Mouse (Mus musculus) lung, adult 2 months (tissue): ENCODE results near the gene Gpr37l1. TPM values are rescaled to one million over a fixed set of nuclear protein-coding genes. Genes with fewer than 3 reads are reported as not detected.
A peak's percentile ranks its signal among the peaks of the same experiment; 100 is the strongest.
"Not testable (repeated sequence)": the region's sequence is repeated elsewhere in the genome, so short reads cannot be mapped to it uniquely, and the experiment has no call there.

Experiments
- DNase-seq: peaks from one replicate; pipeline ENCODE4 v3.0.0; 2022
- H3K4me1 ChIP-seq: fragments of 200-500 bp; 2 replicates; pipeline ENCODE4 v1.6.1; 2011; ENCODE audit warnings: low read length; ENCODE audit not compliant: control insufficient read depth, insufficient read depth
- H3K4me3 ChIP-seq: fragments of 200-500 bp; replicated peaks from 2 replicates; pipeline ENCODE3; 2011; ENCODE audit warnings: low read depth, mild to moderate bottlenecking, control low read depth, low read length; ENCODE audit errors: extremely low read depth
- CTCF ChIP-seq: fragments of 200-500 bp; IDR thresholded peaks from 2 replicates; pipeline ENCODE4 v1.5.1; 2011; ENCODE audit warnings: mild to moderate bottlenecking, low read length, control low read depth; ENCODE audit not compliant: insufficient read depth
- POLR2A ChIP-seq: fragments of 200-500 bp; IDR thresholded peaks from 2 replicates; pipeline ENCODE4 v1.6.1; 2011; ENCODE audit warnings: low read depth, mild to moderate bottlenecking, control low read depth, low read length, borderline replicate concordance; ENCODE audit errors: extremely low read depth
- WGBS: fragments of 180-500 bp; shearing (Covaris S2); methylation state at CpG from one replicate; pipeline ENCODE4 v1.1.7; 2018; 5-methylcytosine and 5-hydroxymethylcytosine counted together
- polyA plus RNA-seq: library from polyadenylated mRNA; depleted of rRNA; stranded (reverse); fragments of >200 nt; gene quantifications from 2 replicates; pipeline ENCODE4 v1.2.3, GENCODE M21; 2012

Gene Gpr37l1
- polyA plus RNA-seq, 1 experiment: 2.0 TPM

DNA sequence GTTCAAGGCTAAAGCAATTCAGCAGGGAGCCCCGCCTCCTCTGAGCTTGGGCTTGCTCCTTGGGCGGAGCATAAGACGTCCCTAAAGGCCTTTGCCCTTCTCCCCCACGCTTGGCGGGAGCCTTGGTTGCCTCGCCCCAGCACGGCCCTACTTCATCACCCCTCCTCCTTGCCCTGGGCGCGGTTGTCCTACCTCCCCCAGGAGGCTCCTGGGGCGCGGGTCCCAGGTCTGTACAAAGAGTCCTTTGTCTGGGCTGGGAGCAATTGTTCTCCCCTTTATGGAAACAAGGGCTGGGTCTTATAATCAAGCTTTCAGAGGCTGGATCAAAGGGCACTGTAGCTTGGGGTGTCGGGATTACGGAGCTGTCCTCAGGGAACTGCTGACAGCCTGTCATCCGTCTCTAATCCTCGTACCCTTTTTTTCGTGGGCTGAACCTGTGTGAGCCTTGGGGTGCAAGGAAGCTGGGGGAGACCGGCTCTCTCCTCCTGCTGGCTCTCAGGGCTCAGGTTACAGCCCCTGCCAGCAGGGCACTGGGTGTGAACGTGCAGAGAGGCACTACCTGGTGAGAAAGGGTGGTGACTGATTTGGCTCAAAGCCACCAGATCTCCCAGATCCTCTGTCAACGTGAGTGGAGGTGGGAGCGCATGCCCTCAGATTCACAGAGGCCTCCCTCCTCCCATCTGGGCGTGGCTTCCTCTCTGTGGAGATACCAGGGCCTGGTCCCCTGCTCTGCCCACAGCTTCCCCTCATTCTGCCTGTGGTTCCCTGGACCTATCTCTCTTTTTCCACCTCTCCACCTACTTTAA, 31.7 kb upstream of the Gpr37l1 start:
- Histone ChIP-seq H3K4me3 (no peak overlapping the region), H3K4me1 (no peaks in the 10 kb centered on the region)
- WGBS: 15% methylated on average over 21 of the region's 21 CpGs
- TF ChIP-seq POLR2A: no peak
- no peak for TF ChIP-seq CTCF
- DNase-seq: no peak

DNA sequence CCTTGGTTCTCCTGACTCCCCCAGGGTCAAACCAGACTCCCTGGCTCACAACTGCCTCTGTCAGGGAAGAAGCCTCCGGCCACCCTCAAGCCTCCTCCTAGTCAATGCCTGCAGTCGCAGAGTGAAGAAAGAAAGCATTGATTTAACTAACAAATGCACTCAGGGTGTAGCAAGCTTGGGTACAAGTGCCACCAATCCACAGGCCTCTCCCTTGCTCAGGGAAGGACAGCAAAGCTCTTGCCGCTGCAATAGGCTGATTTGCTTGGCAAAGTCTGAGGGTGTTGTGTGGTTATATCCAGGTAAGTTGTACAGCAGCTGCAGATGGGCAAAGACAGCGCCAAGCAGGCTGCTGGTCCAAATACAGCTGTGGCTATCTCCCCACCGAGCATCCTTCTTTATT, 30.9 kb upstream of the Gpr37l1 start:
- 54% methylated on average over 5 of the region's 5 CpGs for WGBS
- H3K4me3 ChIP-seq: no peak overlapping the region
- DNase-seq: no peak
- TF ChIP-seq POLR2A: no peak
- H3K4me1 ChIP-seq: no peaks in the 10 kb centered on the region

DNA sequence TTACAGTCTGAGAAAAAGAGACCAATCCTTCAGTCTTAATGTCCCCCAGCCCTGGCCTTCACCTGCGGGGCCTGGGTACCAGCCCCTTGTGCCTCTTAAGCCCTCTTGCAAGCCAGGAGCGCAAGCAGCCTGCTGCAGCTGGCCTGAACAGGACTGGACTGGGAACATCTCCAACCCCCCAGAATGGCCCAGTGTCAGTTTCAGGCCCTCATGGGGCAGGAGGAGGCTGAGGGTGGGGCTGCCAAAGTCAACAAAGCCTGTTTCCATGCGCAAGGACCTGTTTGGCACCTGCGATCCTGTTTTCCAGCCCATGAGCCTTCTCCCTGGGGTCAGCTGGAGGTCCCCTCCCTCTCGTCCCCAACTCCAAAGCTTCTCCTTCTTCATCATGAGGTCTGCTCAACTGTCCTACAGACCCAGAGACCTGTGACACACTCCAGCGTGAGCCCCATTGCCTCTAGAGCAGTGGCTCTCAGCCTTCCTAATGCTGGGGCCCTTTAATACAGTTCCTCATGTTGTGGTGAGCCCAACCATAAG, 28.5 kb upstream of the Gpr37l1 start:
- DNase-seq: no peak
- H3K4me3 ChIP-seq: no peak overlapping the region
- WGBS: 76% methylated on average over 6 of the region's 6 CpGs
- no peak for TF ChIP-seq POLR2A
- no peak for TF ChIP-seq CTCF
- H3K4me1 ChIP-seq: no peaks in the 10 kb centered on the region

DNA sequence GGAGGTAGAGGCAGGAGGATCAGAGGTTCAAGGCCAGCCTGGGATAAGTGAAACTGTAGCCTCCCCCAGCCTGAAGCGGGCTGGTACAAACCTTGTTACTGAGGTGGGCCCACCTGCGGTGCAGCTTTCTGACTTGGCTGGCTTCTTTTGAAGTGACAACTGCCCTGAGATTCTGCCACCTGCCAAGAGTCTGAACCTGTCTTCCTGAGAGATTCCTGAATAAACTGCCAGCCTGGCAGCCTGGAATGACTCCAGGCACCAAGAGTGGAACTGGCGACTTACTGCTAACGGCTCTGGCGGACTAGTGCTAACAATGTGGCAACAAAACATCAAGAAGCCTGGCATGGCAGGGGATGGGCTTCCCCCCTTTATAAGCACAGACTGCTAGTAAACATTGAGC, 26.9 kb upstream of the Gpr37l1 start:
- not testable (repeated sequence) for DNase-seq, H3K4me1 ChIP-seq, H3K4me3 ChIP-seq
- WGBS: 69% methylated on average over 5 of the region's 5 CpGs

DNA sequence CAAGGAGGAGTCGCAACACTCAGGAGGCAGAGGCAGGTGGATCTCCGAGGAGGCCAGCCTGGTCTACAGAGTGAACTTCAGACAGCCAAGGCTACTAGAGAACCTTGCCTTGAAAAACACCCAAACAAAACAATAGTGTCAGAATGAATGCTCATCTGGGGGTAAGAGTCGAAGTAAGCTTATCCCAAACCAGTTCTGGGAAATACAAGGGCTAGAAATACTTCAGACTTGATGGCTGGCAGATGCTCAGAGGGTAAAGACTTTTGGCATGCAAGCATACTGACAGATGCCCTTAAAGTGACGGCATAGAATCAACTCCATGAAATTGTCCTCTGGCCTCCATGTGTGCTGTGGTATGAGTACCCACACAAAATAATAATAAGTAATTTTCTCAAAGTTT, 21.7 kb upstream of the Gpr37l1 start:
- DNase-seq: no peak
- 86% methylated on average over 4 of the region's 4 CpGs for WGBS
- Histone ChIP-seq H3K4me1 (no peaks in the 10 kb centered on the region), H3K4me3 (no peak overlapping the region)
- TF ChIP-seq CTCF: no peak
- TF ChIP-seq POLR2A: no peak

- no peak for TF ChIP-seq CTCF
- no peak for TF ChIP-seq POLR2A
- 44% methylated on average over 3 of the region's 3 CpGs for WGBS
- DNase-seq: no peak
- Histone ChIP-seq H3K4me3 (no peak overlapping the region), H3K4me1 (no peaks in the 10 kb centered on the region)
Measured at GRCm38 (mm10) chr1:135188197-135188596, 20.7 kb upstream of the Gpr37l1 start.

GRCm38 (mm10) chr1:135187016-135187415, 19.5 kb upstream of the Gpr37l1 start:
- H3K4me3 ChIP-seq, H3K4me1 ChIP-seq, DNase-seq: not testable (repeated sequence)
- WGBS: 44% methylated on average over 2 of the region's 2 CpGs

- WGBS: 46% methylated on average over 8 of the region's 8 CpGs
Measured at GRCm38 (mm10) chr1:135186427-135186826, 18.9 kb upstream of the Gpr37l1 start.

GRCm38 (mm10) chr1:135185936-135186335, 18.5 kb upstream of the Gpr37l1 start:
- no peak overlapping the region for H3K4me3 ChIP-seq
- no peak for DNase-seq
- no peaks in the 10 kb centered on the region for H3K4me1 ChIP-seq
- no peak for TF ChIP-seq CTCF
- no peak for TF ChIP-seq POLR2A
- WGBS: 75% methylated on average over 5 of the region's 5 CpGs

More at GRCm38 (mm10) chr1:135186427-135186826, 18.9 kb upstream of the Gpr37l1 start:
- TF ChIP-seq POLR2A (no peak), CTCF (no peak)
- no peak for DNase-seq
- H3K4me3 ChIP-seq: no peak overlapping the region
- H3K4me1 ChIP-seq: no peaks in the 10 kb centered on the region

GRCm38 (mm10) chr1:135183941-135184570, 16.6 kb upstream of the Gpr37l1 start:
- Histone ChIP-seq H3K4me3 (no peak overlapping the region), H3K4me1 (no peaks in the 10 kb centered on the region)
- TF ChIP-seq CTCF (no peak), POLR2A (no peak)
- WGBS: 55% methylated on average over 11 of the region's 11 CpGs
- no peak for DNase-seq

DNA sequence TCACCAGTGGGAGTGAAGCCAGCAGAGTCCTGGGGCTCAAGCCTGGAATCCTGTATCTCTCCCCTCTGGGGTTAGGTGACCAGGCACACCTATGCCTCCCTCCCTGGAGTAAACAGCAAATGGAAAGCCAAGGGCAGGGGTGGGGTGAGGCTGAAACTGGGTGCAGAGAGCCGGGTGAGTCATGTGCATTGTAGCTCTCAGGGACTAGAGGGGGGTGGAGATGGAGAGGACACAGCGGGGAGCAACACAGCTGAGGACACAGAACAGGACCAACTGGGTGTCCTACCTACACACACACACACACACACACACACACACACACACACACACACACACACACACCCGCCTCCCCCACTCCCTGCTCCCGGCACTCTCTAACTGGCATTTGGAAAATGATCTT, 16.0 kb upstream of the Gpr37l1 start:
- DNase-seq: peak; percentile 24
- WGBS: 67% methylated on average over 4 of the region's 4 CpGs
- no peaks in the 10 kb centered on the region for H3K4me1 ChIP-seq
- no peak overlapping the region for H3K4me3 ChIP-seq
- TF ChIP-seq POLR2A (no peak), CTCF (no peak)
